Mouse (Mus musculus): Measurements from ENCODE around the gene Ccdc153. TPM values are rescaled to one million over a fixed set of nuclear protein-coding genes. Genes with fewer than 3 reads are reported as not detected.

Gene Ccdc153
- 0.05 and 0.14 TPM in 2 replicates for polyA plus RNA-seq (2012; rRNA removed)

GRCm38 (mm10) chr9:44240399-44240798 lies at the start of gene Ccdc153:
TSS of gene Ccdc153 (plus strand) at chr9:44240676.

GRCm38 (mm10) chr9:44233802-44234478 lies 6.5 kb upstream of the Ccdc153 start, which contains the start of gene Cbl:
TSS of gene Cbl (minus strand) at chr9:44234049.

GRCm38 (mm10) chr9:44251314-44251713 lies 10.8 kb downstream of the Ccdc153 start, which contains the start of gene Pdzd3:
TSS of gene Pdzd3 (minus strand) at chr9:44251471.

GRCm38 (mm10) chr9:44268432-44268831 lies 28.0 kb downstream of the Ccdc153 start, which contains the start of gene Nlrx1:
TSS of gene Nlrx1 (minus strand) at chr9:44268599.

GRCm38 (mm10) chr9:44288076-44288958 lies 47.8 kb downstream of the Ccdc153 start, which contains the start of gene Abcg4:
TSS of gene Abcg4 (minus strand) at chr9:44288615.

Other genes with a start within 250 kb of the Ccdc153 start
- gene Thy1, start 197.3 kb upstream of the Ccdc153 start, polyA plus RNA-seq (2012; rRNA removed), result 0.28 and 2.0 TPM in 2 replicates
- gene Usp2, start 173.7 kb upstream of the Ccdc153 start, polyA plus RNA-seq (2012; rRNA removed), result 2.6 and 2.8 TPM in 2 replicates
- 0.17 and 0.26 TPM in 2 replicates for gene Mfrp, start 138.9 kb upstream of the Ccdc153 start, polyA plus RNA-seq (2012; rRNA removed)
- gene C1qtnf5, start 133.4 kb upstream of the Ccdc153 start, polyA plus RNA-seq (2012; rRNA removed), result 0.67 and 1.6 TPM in 2 replicates
- 0.31 and 0.55 TPM in 2 replicates for gene Gm49380, start 127.2 kb upstream of the Ccdc153 start, polyA plus RNA-seq (2012; rRNA removed)
- gene Rnf26, start 127.2 kb upstream of the Ccdc153 start, polyA plus RNA-seq (2012; rRNA removed), result 46.4 and 52.6 TPM in 2 replicates
- gene Mcam, start 106.2 kb upstream of the Ccdc153 start, polyA plus RNA-seq (2012; rRNA removed), result 22.7 and 32.7 TPM in 2 replicates
- gene Cbl, start 6.6 kb upstream of the Ccdc153 start, polyA plus RNA-seq (2012; rRNA removed), result 19.7 and 24.1 TPM in 2 replicates
- 0.20 and 0.31 TPM in 2 replicates for gene Pdzd3, start 10.8 kb downstream of the Ccdc153 start, polyA plus RNA-seq (2012; rRNA removed)
- 2.0 and 2.4 TPM in 2 replicates for gene Nlrx1, start 27.9 kb downstream of the Ccdc153 start, polyA plus RNA-seq (2012; rRNA removed)
- gene Abcg4, start 47.9 kb downstream of the Ccdc153 start, polyA plus RNA-seq (2012; rRNA removed), result 19.3 and 19.5 TPM in 2 replicates
- gene Hinfp, start 65.0 kb downstream of the Ccdc153 start, polyA plus RNA-seq (2012; rRNA removed), result 38.6 and 43.6 TPM in 2 replicates
- 19.9 and 22.4 TPM in 2 replicates for gene C2cd2l, start 79.6 kb downstream of the Ccdc153 start, polyA plus RNA-seq (2012; rRNA removed)
- gene Dpagt1, start 85.3 kb downstream of the Ccdc153 start, polyA plus RNA-seq (2012; rRNA removed), result 20.6 and 44.7 TPM in 2 replicates
- gene H2afx, start 94.0 kb downstream of the Ccdc153 start, polyA plus RNA-seq (2012; rRNA removed), result 292 and 369 TPM in 2 replicates
- gene Hmbs, start 103.6 kb downstream of the Ccdc153 start, polyA plus RNA-seq (2012; rRNA removed), result 111 and 135 TPM in 2 replicates
- gene Vps11, start 121.0 kb downstream of the Ccdc153 start, polyA plus RNA-seq (2012; rRNA removed), result 24.8 and 28.6 TPM in 2 replicates
- 59.1 and 68.3 TPM in 2 replicates for gene Hyou1, start 138.8 kb downstream of the Ccdc153 start, polyA plus RNA-seq (2012; rRNA removed)
- gene Slc37a4, start 156.2 kb downstream of the Ccdc153 start, polyA plus RNA-seq (2012; rRNA removed), result 20.2 TPM in 2 replicates
- gene Rps25, start 166.5 kb downstream of the Ccdc153 start, polyA plus RNA-seq (2012; rRNA removed), result 853 and 1,290 TPM in 2 replicates
- gene Trappc4, start 166.9 kb downstream of the Ccdc153 start, polyA plus RNA-seq (2012; rRNA removed), result 123 and 141 TPM in 2 replicates
- gene Ccdc84, start 177.9 kb downstream of the Ccdc153 start, polyA plus RNA-seq (2012; rRNA removed), result 37.0 and 40.8 TPM in 2 replicates
- gene Foxr1, start 200.5 kb downstream of the Ccdc153 start, polyA plus RNA-seq (2012; rRNA removed), result not detected in 2 replicates
- 0.11 and 0.43 TPM in 2 replicates for gene Upk2, start 214.3 kb downstream of the Ccdc153 start, polyA plus RNA-seq (2012; rRNA removed)
- gene Bcl9l, start 242.1 kb downstream of the Ccdc153 start, polyA plus RNA-seq (2012; rRNA removed), result 15.7 and 19.1 TPM in 2 replicates

All from central nervous system, embryonic 11.5 days (tissue).